13 mouse cellular contexts compared by ENCODE assay signal in genomic region chr9:12587289-12588057, GRCm38 (mm10).
"Had no signal": no experiment of that assay in that cellular context is flagged by ENCODE, and none has a peak within 500 bp of the region (broad histone marks: within the 10 kb centered on the region; RNA-seq: fewer than 3 reads in every experiment).

No protein-coding gene starts in this region.

- H3K9ac ChIP-seq: kidney, embryonic 15.5 days; liver, embryonic 15.5 days; midbrain, embryonic 13.5 days had no signal

- H3K27me3 ChIP-seq: kidney, embryonic 15.5 days; liver, embryonic 15.5 days; midbrain, embryonic 13.5 days had no signal

- H3K4me3 ChIP-seq: kidney, embryonic 15.5 days; left cerebral cortex, adult 2 months; limb, embryonic 10.5 days; liver, embryonic 15.5 days; midbrain, embryonic 13.5 days had no signal

- H3K9me3 ChIP-seq: kidney, embryonic 15.5 days; limb, embryonic 10.5 days; liver, embryonic 15.5 days; midbrain, embryonic 13.5 days had no signal

- H3K27ac ChIP-seq: kidney, embryonic 15.5 days; left cerebral cortex, adult 2 months; limb, embryonic 10.5 days; liver, embryonic 15.5 days; midbrain, embryonic 13.5 days; stomach, postnatal 0 days had no signal

- H3K4me2 ChIP-seq: kidney, embryonic 15.5 days; liver, embryonic 11.5 days; liver, embryonic 15.5 days; midbrain, embryonic 13.5 days had no signal

- ATAC-seq: lung, postnatal 0 days; midbrain, embryonic 13.5 days had no signal

- DNase-seq: kidney, adult 2 months; kidney, postnatal 14 days; lung, adult 2 months; lung, postnatal 36 days; thymus, postnatal 14 days had no signal

- H3K4me1 ChIP-seq: kidney, embryonic 15.5 days; limb, embryonic 10.5 days; liver, embryonic 15.5 days had no signal

- H3K36me3 ChIP-seq: kidney, embryonic 15.5 days; limb, embryonic 10.5 days; liver, embryonic 15.5 days; midbrain, embryonic 13.5 days had no signal
